Mouse (Mus musculus) hindbrain, embryonic 13.5 days (tissue): Measurements from ENCODE around the gene Ugt1a5. TPM values are rescaled to one million over a fixed set of nuclear protein-coding genes. Genes with fewer than 3 reads are reported as not detected.
"Not testable (repeated sequence)": the region's sequence is repeated elsewhere in the genome, so short reads cannot be mapped to it uniquely, and the experiment has no call there.

Experiments
- ATAC-seq: fragments of 200-750 bp; cut with Nextera tagmentation; 2 replicates; pipeline ENCODE4 v1.8.0; 2017; ENCODE audit warnings: moderate TSS enrichment; ENCODE audit not compliant: low FRiP score
- H3K27ac ChIP-seq: fragments of 300-500 bp; sonication (generic); 2 replicates; pipeline ENCODE4 v1.5.1; 2015; ENCODE audit warnings: inconsistent platforms, mild to moderate bottlenecking, moderate library complexity
- H3K27me3 ChIP-seq: fragments of 300-500 bp; sonication (generic); 2 replicates; pipeline ENCODE4 v1.6.1; 2015; ENCODE audit warnings: mild to moderate bottlenecking, inconsistent platforms
- H3K36me3 ChIP-seq: fragments of 300-500 bp; sonication (generic); 2 replicates; pipeline ENCODE4 v1.6.1; 2015; ENCODE audit warnings: mild to moderate bottlenecking, inconsistent platforms
- H3K4me1 ChIP-seq: fragments of 300-500 bp; sonication (generic); replicated peaks from 2 replicates; pipeline ENCODE4 v1.6.1; 2015; ENCODE audit warnings: inconsistent platforms
- H3K4me2 ChIP-seq: fragments of 300-500 bp; sonication (generic); 2 replicates; pipeline ENCODE4 v1.6.1; 2015; ENCODE audit warnings: inconsistent platforms, mild to moderate bottlenecking, moderate library complexity
- H3K4me3 ChIP-seq: fragments of 300-500 bp; sonication (generic); 2 replicates; pipeline ENCODE4 v1.5.1; 2015; ENCODE audit warnings: mild to moderate bottlenecking, inconsistent platforms
- H3K9ac ChIP-seq: fragments of 300-500 bp; sonication (generic); 2 replicates; pipeline ENCODE4 v1.6.1; 2015; ENCODE audit warnings: mild to moderate bottlenecking, inconsistent platforms
- H3K9me3 ChIP-seq: fragments of 300-500 bp; sonication (generic); 2 replicates; pipeline ENCODE4 v1.6.1; 2016; ENCODE audit warnings: inconsistent platforms
- WGBS: fragments of 180-500 bp; shearing (Covaris S2); methylation state at CpG from one replicate; pipeline ENCODE4 v1.1.7; 2015; 5-methylcytosine and 5-hydroxymethylcytosine counted together
- polyA plus RNA-seq: library from polyadenylated mRNA; unstranded; fragments of >200 nt; fragmentation: Nextera tagmentation; extraction: Ambion mirVana; gene quantifications from 2 replicates; pipeline ENCODE4 v1.2.1, GENCODE M21; 2015

Gene Ugt1a5
- polyA plus RNA-seq, 1 experiment from 2014 or later: not detected

DNA sequence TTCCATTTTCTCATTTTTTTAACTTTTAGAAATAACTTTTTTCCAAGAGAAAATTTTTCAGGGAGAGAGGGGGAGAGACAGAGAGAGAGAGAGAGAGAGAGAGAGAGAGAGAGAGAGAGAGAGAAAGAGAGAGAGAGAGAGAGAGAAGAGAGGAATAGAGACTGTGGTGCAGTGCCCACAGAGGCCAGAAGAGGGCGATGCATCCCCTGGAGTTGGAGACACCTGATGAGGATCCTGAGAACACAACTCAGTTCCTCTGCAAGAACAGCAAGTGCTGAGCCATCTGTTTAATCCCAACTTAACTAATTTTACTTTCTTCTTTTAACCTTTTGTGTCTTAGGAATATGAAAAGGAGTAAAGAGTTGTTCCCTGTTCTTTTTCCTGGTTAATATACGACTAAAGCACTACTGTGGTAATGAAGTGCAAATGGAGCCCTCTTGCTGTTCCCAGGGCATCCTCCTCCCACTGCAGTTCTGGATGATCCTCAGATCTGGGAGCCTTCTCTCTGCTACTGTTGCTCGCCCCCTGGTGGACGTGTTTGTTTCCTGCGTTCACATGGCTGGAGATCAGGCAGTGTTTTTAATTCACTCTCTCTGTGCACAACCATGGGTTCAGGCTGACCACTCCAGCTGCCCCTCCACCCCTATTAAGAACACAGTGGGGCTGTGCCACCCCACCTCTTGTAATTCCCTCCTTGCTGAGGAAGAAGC, 21.7 kb upstream of the Ugt1a5 start:
- not testable (repeated sequence) for ATAC-seq, H3K4me3 ChIP-seq, H3K4me1 ChIP-seq, H3K9me3 ChIP-seq, H3K27me3 ChIP-seq, H3K9ac ChIP-seq, H3K36me3 ChIP-seq, H3K27ac ChIP-seq, H3K4me2 ChIP-seq
- 0% methylated on average over 5 of the region's 5 CpGs for WGBS

DNA sequence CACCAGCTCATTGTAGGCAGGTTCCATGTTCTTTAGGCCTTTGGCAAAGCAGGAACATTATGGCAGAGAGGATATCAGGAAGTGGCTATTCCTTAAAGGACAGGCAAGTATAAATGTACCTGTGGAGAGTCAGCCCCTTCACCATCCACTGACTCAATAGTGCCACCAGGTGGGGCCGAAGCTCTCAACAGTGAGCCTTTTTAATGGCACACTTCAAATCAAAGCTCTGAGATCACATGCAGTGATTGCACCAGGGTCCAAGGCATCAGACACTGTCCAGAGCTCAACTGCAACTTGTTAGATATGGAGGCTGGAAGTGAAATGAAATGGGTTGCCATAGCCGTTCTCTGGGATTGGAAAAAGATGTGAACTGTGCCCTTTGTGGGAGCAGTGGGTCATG, 20.5 kb upstream of the Ugt1a5 start:
- not testable (repeated sequence) for H3K4me3 ChIP-seq, ATAC-seq
- WGBS: 72% methylated on average over 2 of the region's 2 CpGs

DNA sequence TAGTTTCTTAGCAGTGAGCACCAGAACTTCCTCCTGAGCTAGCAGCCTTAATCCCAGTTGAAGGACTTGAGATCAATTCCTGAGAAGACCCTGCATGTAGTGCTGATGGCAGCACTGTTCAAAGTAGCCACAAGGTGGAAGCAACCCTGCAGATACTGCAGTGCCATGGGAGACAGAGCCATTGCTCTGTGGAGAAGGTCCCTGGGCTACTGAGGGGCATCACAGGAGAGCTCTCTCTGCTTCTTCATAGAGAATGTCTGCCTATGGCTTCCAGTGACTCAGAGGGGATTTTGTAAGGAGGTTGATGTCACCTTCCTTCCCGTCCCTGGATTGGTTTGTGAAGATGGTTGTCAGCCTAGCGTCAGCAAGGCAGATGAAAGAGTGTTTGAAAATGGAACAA, 15.7 kb upstream of the Ugt1a5 start:
- 81% methylated on average over 2 of the region's 2 CpGs for WGBS
- ATAC-seq: not testable (repeated sequence)

More for the DNA sequence above, 20.5 kb upstream of the Ugt1a5 start:
- not testable (repeated sequence) for H3K9ac ChIP-seq, H3K36me3 ChIP-seq, H3K4me1 ChIP-seq, H3K27me3 ChIP-seq, H3K27ac ChIP-seq, H3K4me2 ChIP-seq, H3K9me3 ChIP-seq

DNA sequence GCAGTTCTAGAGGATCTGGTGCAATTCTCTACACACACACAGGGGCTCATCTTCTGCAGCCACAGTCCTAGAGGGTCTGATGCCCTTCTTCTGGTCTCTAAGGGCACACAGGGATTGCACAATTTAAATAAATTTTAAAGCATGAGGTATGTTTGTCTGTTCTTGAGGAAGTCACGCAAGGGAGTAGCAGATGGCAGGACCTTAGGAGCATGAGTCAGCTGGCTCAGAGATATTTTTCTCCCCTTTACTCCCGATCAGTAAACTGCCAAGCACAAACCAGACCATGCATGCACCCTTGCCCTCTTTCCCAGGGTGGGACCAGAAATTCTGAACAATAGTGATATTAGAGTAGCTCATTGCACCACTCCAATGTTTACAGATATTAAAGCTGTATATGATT, 7.4 kb upstream of the Ugt1a5 start:
- no peaks in the 10 kb centered on the region for H3K9me3 ChIP-seq
- no peak overlapping the region for H3K27ac ChIP-seq
- no peaks in the 10 kb centered on the region for H3K27me3 ChIP-seq
- H3K4me1 ChIP-seq: no peaks in the 10 kb centered on the region
- H3K4me2 ChIP-seq: no peak overlapping the region
- no peak overlapping the region for H3K9ac ChIP-seq
- no peak overlapping the region for H3K4me3 ChIP-seq
- ATAC-seq: no peak
- no peaks in the 10 kb centered on the region for H3K36me3 ChIP-seq
- WGBS: 89% methylated on average over 2 of the region's 2 CpGs

More for the DNA sequence above, 15.7 kb upstream of the Ugt1a5 start:
- not testable (repeated sequence) for H3K27ac ChIP-seq, H3K4me2 ChIP-seq, H3K4me1 ChIP-seq, H3K27me3 ChIP-seq, H3K9ac ChIP-seq, H3K9me3 ChIP-seq, H3K36me3 ChIP-seq, H3K4me3 ChIP-seq

DNA sequence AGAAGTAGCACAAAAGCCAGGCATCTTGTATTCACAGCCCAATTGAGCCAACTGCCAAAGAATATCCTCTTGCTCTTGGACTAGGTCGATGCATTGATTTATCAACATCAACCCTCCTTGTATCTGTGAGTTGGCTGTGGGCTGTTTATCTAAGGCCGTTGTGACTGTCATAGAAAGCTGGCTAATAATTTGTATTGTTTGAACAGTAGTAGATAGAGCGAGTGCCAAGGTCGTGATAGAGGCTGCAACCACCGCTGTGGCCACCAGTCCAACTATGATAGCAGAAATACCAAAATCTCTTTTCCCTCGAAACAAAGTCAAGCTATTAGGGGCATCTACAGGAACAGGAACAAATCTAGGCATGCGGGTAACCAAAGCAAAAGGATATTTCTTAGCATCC, 6.4 kb downstream of the Ugt1a5 start:
- not testable (repeated sequence) for H3K36me3 ChIP-seq, H3K4me3 ChIP-seq, ATAC-seq, H3K4me1 ChIP-seq, H3K27me3 ChIP-seq, H3K9ac ChIP-seq, H3K4me2 ChIP-seq, H3K9me3 ChIP-seq, H3K27ac ChIP-seq
- WGBS: 81% methylated on average over 6 of the region's 7 CpGs

DNA sequence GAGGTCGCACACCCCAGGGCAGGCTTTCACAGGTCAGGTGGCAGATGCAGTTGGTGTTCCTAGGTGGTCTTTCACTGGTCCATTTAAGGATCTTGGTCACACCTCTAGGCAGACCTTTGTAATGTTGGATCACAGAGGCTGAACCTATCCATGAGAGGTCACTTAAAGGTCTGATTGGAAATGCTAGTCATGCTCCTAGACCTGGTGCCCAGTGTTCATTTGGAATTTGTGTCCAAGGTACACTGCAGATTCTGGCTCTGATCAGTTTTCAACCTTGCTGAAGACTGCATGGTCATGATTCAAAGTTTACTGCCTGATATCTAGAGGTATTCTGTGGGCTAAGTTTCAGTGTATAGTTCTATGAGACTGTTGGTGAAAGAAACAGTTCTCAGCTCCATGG, 13.8 kb downstream of the Ugt1a5 start:
- Histone ChIP-seq H3K27me3 (no peaks in the 10 kb centered on the region), H3K9me3 (peaks cover 17% of the 10 kb centered on the region; the same call in 1 of the 2 replicates), H3K36me3 (no peaks in the 10 kb centered on the region), H3K4me2 (no peak overlapping the region), H3K4me1 (no peaks in the 10 kb centered on the region), H3K27ac (no peak overlapping the region), H3K4me3 (no peak overlapping the region), H3K9ac (no peak overlapping the region)
- ATAC-seq: no peak
- 90% methylated on average over 1 of the region's 1 CpGs for WGBS

DNA sequence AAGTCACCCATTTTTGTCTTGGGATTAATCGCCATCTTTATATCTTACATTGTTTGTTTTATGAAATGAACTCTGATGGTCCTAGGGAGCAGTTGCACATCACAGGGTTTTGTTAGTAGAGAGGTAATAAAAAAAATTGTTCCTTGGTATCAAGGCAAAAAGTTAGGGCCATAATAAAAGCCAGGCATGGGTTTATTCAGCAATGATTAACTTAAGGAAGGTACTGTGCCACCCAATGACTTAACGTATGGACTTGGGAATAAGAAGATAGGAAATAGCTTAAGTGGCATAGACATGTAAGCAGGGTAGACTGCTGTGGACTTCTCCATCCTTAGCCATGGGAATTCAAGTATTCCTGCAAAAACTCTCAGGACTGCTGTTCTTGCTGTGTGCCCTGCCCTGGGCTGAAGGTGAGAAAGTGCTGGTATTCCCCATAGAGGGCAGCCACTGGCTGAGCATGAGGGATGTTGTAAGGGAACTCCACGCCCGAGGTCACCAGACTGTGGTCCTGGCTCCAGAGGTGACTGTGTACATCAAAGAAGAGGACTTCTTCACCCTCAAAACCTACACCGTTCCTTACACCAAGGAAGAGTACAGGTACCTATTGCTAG, 20.6 kb downstream of the Ugt1a5 start:
- WGBS: 90% methylated on average over 5 of the region's 5 CpGs
- Histone ChIP-seq H3K4me2 (no peak overlapping the region), H3K36me3 (no peaks in the 10 kb centered on the region), H3K27ac (no peak overlapping the region), H3K4me1 (no peaks in the 10 kb centered on the region), H3K4me3 (no peak overlapping the region), H3K9me3 (no peaks in the 10 kb centered on the region), H3K27me3 (no peaks in the 10 kb centered on the region), H3K9ac (no peak overlapping the region)
- ATAC-seq: no peak

DNA sequence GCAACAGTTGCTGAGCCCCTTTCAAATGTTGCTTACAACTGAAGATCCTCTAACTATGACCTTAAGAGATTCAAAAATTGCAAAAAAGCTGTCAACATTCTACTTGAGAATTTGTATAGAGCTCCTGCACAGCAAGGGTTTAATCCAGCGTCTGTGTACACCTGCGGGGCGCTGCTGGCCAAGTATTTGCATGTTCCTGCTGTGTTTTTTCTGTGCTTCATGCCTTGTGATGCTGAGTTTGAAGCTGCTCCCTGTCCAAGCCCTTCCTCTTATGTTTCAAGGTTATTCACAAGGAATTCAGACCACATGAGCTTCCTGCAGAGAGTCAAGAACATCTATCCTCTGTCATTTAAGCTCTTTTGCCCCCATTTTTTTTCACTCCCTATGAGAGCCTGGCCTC, 26.3 kb downstream of the Ugt1a5 start:
- no peak overlapping the region for H3K4me2 ChIP-seq
- no peak overlapping the region for H3K9ac ChIP-seq
- H3K9me3 ChIP-seq: no peaks in the 10 kb centered on the region
- no peak overlapping the region for H3K4me3 ChIP-seq
- no peaks in the 10 kb centered on the region for H3K4me1 ChIP-seq
- ATAC-seq: no peak
- WGBS: 69% methylated on average over 3 of the region's 3 CpGs
- no peaks in the 10 kb centered on the region for H3K27me3 ChIP-seq
- H3K27ac ChIP-seq: no peak overlapping the region
- H3K36me3 ChIP-seq: no peaks in the 10 kb centered on the region

DNA sequence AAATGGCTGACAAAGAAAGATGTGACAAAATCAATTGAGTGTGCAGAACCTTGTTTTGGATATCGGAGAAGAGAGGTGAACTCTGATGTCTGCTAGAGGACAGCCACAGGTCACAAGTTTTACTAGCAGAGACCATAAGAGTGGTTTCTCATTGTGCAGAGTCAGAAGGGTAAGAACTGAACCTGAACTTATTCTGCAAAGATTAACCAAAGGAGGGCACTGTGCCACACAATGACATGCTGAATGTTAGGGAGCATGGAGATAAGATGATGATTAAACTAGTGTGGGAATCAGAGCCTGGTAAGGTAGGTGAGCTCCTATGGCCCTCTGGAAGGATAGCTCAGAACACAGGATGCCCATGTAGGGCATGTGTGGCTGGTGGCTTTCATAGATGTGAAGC, 29.9 kb downstream of the Ugt1a5 start:
- H3K27me3 ChIP-seq: no peaks in the 10 kb centered on the region
- no peak overlapping the region for H3K27ac ChIP-seq
- 81% methylated on average over 1 of the region's 1 CpGs for WGBS
- H3K4me1 ChIP-seq: no peaks in the 10 kb centered on the region
- H3K9ac ChIP-seq: no peak overlapping the region
- ATAC-seq: no peak
- H3K9me3 ChIP-seq: no peaks in the 10 kb centered on the region
- H3K4me2 ChIP-seq: no peak overlapping the region
- H3K36me3 ChIP-seq: no peaks in the 10 kb centered on the region
- no peak overlapping the region for H3K4me3 ChIP-seq

DNA sequence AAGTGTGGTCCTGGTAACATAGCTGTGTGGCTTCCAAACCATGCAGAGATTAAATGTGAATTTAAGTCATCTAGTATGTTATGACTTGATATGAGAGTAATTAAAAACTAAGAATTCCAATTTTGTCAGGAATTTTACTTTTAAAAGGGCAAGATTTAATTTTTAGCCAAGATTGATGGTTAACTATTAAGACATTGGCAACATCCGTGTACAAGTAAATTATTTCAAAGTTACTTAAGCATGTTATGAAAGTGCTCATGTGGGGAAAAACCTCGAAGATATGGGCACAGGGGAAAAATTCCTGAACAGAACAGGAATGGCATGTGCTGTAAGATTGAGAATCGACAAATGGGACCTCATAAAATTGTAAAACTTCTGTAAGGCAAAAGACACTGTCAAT, 31.6 kb downstream of the Ugt1a5 start:
- H3K36me3 ChIP-seq: no peaks in the 10 kb centered on the region
- 81% methylated on average over 3 of the region's 3 CpGs for WGBS
- no peaks in the 10 kb centered on the region for H3K27me3 ChIP-seq
- no peak overlapping the region for H3K27ac ChIP-seq
- no peak for ATAC-seq
- H3K4me3 ChIP-seq: no peak overlapping the region
- H3K9ac ChIP-seq: no peak overlapping the region
- H3K9me3 ChIP-seq: no peaks in the 10 kb centered on the region
- H3K4me2 ChIP-seq: no peak overlapping the region
- H3K4me1 ChIP-seq: no peaks in the 10 kb centered on the region

DNA sequence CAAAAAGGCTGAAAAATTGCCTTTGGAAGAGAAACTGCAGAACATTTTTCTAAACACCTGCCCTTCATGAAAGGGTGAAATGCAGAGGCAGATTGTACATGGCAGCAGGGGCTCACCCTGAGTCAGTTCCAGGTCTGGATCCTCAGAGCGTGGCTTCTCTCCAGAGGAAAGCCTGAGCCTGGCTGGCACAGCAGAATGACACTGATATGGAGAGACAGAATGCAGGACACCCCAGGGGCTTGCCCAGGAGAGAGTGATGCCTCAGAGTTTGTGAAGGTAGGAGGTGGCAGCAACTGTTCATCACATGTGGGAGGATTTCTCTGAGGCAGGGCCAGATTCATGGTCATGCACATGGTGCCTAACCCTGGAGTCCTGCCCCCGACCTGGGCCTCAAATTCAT, 34.2 kb downstream of the Ugt1a5 start:
- 0 out of 2 replicates have a peak, but pooled peaks cover 8% of the 10 kb centered on the region for H3K36me3 ChIP-seq
- H3K4me3 ChIP-seq: no peak overlapping the region
- WGBS: 75% methylated on average over 2 of the region's 2 CpGs
- no peak for ATAC-seq
- H3K27ac ChIP-seq: no peak overlapping the region
- peaks cover 7% of the 10 kb centered on the region; the same call in 1 of the 2 replicates for H3K9me3 ChIP-seq
- H3K4me1 ChIP-seq: peaks cover 1% of the 10 kb centered on the region
- H3K4me2 ChIP-seq: no peak overlapping the region
- H3K9ac ChIP-seq: no peak overlapping the region
- no peaks in the 10 kb centered on the region for H3K27me3 ChIP-seq

DNA sequence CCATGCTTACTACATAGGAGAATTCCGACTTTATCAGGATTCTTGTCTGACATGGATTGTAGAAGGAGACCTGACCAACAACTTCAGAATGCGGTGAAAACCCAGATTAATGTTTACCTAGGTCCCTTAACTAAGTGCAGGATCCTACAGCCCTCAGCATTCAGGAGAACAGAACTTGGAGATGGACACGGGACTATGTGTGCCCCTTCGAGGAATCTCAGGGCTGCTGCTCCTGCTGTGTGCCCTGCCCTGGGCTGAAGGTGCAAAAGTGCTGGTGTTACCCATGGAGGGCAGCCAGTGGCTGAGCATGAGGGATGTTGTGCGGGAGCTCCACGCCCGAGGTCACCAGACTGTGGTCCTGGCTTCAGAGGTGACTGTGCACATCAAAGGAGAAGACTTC, 34.6 kb downstream of the Ugt1a5 start, which contains the start of gene Ugt1a2:
TSS of gene Ugt1a2 (plus strand) at position 146 of the 400 bp plus-strand sequence.
- 83% methylated on average over 7 of the region's 7 CpGs for WGBS
- no peak within 1 kb of the TSS for H3K9ac ChIP-seq
- H3K9me3 ChIP-seq: peaks cover 7% of the 10 kb centered on the region; the same call in 1 of the 2 replicates
- no peak within 1 kb of the TSS for H3K27ac ChIP-seq
- H3K4me3 ChIP-seq: no peak within 1 kb of the TSS
- no peak within 1 kb of the TSS for H3K4me2 ChIP-seq
- H3K4me1 ChIP-seq: peaks cover 6% of the 10 kb centered on the region
- ATAC-seq: no peak
- no peaks in the 10 kb centered on the region for H3K27me3 ChIP-seq
- H3K36me3 ChIP-seq: 0 out of 2 replicates have a peak, but pooled peaks cover 8% of the 10 kb centered on the region
